In genomic region chr4:144980110-144980509, GRCm38 (mm10) we compare ENCODE assay signal across 20 mouse cellular contexts.
DNase-seq lines count a peak whose midpoint lies in the region; ATAC-seq lines count a peak whose summit lies in the region.
"Had no signal": no experiment of that assay in that cellular context is flagged by ENCODE, and none has a peak within 500 bp of the region (broad histone marks: within the 10 kb centered on the region; RNA-seq: fewer than 3 reads in every experiment).

No protein-coding gene starts in this region.

- H3K27me3 ChIP-seq in embryonic facial prominence, embryonic 10.5 days (replicated peaks; ENCODE audit: low read depth, poor library complexity, severe bottlenecking) = no peaks in the 10 kb centered on the region
- no peaks in the 10 kb centered on the region for H3K27me3 ChIP-seq in heart, embryonic 11.5 days (ENCODE audit: control insufficient read depth, insufficient read depth, low read length)
- H3K27me3 ChIP-seq: lung, embryonic 15.5 days; midbrain, embryonic 15.5 days; neural tube, embryonic 15.5 days had no signal

- ATAC-seq in heart, embryonic 11.5 days (replicated peaks; ENCODE audit: insufficient number of reproducible peaks, low FRiP score, low TSS enrichment) = no peak
- ATAC-seq: forebrain, embryonic 14.5 days; hindbrain, postnatal 0 days; midbrain, embryonic 15.5 days had no signal

- H3K4me3 ChIP-seq in embryonic facial prominence, embryonic 10.5 days = no peak overlapping the region
- H3K4me3 ChIP-seq in macrophage (ENCODE audit: inconsistent target) = no peak overlapping the region
- no peak overlapping the region for H3K4me3 ChIP-seq in heart, embryonic 11.5 days (ENCODE audit: low read depth, low read length)
- H3K4me3 ChIP-seq: hindbrain, embryonic 10.5 days; lung, embryonic 15.5 days; midbrain, embryonic 15.5 days; myocyte; neural tube, embryonic 15.5 days had no signal

- peaks cover 54% of the 10 kb centered on the region; the same call in 1 of the 2 replicates for H3K79me2 ChIP-seq in macrophage (ENCODE audit: inconsistent target)

- H3K4me1 ChIP-seq in embryonic facial prominence, embryonic 10.5 days = peaks cover 50% of the 10 kb centered on the region
- peaks cover 16% of the 10 kb centered on the region for H3K4me1 ChIP-seq in heart, embryonic 11.5 days (ENCODE audit: control insufficient read depth, insufficient read depth, low read length)
- H3K4me1 ChIP-seq: midbrain, embryonic 15.5 days had no signal

- H3K27ac ChIP-seq in embryonic facial prominence, embryonic 10.5 days (replicated peaks) = peak overlapping the region; percentile 54
- H3K27ac ChIP-seq in macrophage = peak overlapping the region; percentile 100
- no peak overlapping the region for H3K27ac ChIP-seq in heart, embryonic 11.5 days (ENCODE audit: low read depth, low read length)
- H3K27ac ChIP-seq: hindbrain, embryonic 10.5 days; hindbrain, postnatal 0 days; lung, embryonic 15.5 days; midbrain, embryonic 15.5 days; neural tube, embryonic 15.5 days had no signal

- H3K36me3 ChIP-seq in embryonic facial prominence, embryonic 10.5 days (replicated peaks) = no peaks in the 10 kb centered on the region; the same call in 1 of the 2 replicates
- no peaks in the 10 kb centered on the region for H3K36me3 ChIP-seq in macrophage (ENCODE audit: inconsistent target)
- H3K36me3 ChIP-seq in heart, embryonic 11.5 days (ENCODE audit: control insufficient read depth, insufficient read depth, low read length) = peaks cover 5% of the 10 kb centered on the region; the same call in 1 of the 2 replicates
- H3K36me3 ChIP-seq: hindbrain, embryonic 10.5 days; lung, embryonic 15.5 days had no signal

- H3K4me2 ChIP-seq in heart, embryonic 11.5 days = no peak overlapping the region
- H3K4me2 ChIP-seq: liver, embryonic 11.5 days; lung, embryonic 15.5 days; midbrain, embryonic 15.5 days; neural tube, embryonic 15.5 days had no signal

- no peaks in the 10 kb centered on the region for H3K9me3 ChIP-seq in embryonic facial prominence, embryonic 10.5 days
- H3K9me3 ChIP-seq in heart, embryonic 11.5 days (replicated peaks; ENCODE audit: control insufficient read depth, low read length) = no peaks in the 10 kb centered on the region
- H3K9me3 ChIP-seq: hindbrain, embryonic 10.5 days; lung, embryonic 15.5 days; midbrain, embryonic 15.5 days; neural tube, embryonic 15.5 days had no signal

- 56% methylated on average over 2 of the region's 2 CpGs for WGBS in embryonic facial prominence, embryonic 10.5 days
- 43% methylated on average over 2 of the region's 2 CpGs for WGBS in macrophage (ENCODE audit: missing documents)
- 70% methylated on average over 2 of the region's 2 CpGs for WGBS in heart, embryonic 11.5 days (ENCODE audit: insufficient replicate concordance)

- peak; percentile 31 for DNase-seq in A20 (ENCODE audit: low read depth, low spot score)
- DNase-seq in CD4-positive, CD25-positive, alpha-beta regulatory T cell, adult 2 months (ENCODE audit: low read depth, low spot score) = peak; percentile 19
- DNase-seq in embryonic facial prominence, embryonic 10.5 days (ENCODE audit: low spot score) = no peak
- DNase-seq in thymus, postnatal 0 days (ENCODE audit: low spot score) = no peak
- DNase-seq in heart, adult 8-10 months (ENCODE audit: low spot score) = no peak
- DNase-seq: cerebellum, adult 8-10 months; gastrocnemius, postnatal 14 days; kidney, adult 2 months; kidney, postnatal 10 days; thymus, adult 2 months had no signal

- no peak overlapping the region for H3K9ac ChIP-seq in heart, embryonic 11.5 days (ENCODE audit: low read depth, low read length)
- H3K9ac ChIP-seq: lung, embryonic 15.5 days; midbrain, embryonic 15.5 days; neural tube, embryonic 15.5 days had no signal

Comparison
In these comparisons a context has a peak if more than half of its experiments do, and no peak if none do; other contexts are left out.
1. DNase-seq: peak in A20 (single experiment) and CD4-positive, CD25-positive, alpha-beta regulatory T cell, adult 2 months (single experiment); none in embryonic facial prominence, embryonic 10.5 days (single experiment), thymus, postnatal 0 days (single experiment) and heart, adult 8-10 months (single experiment).